Mouse (Mus musculus) ES-E14 (cell line): ENCODE measurements around the gene Nup43. TPM values are rescaled to one million over a fixed set of nuclear protein-coding genes. Genes with fewer than 3 reads are reported as not detected.

Experiments used
- DNase-seq: peaks from one replicate; pipeline ENCODE4 v3.0.0-alpha.2; 2013; ENCODE audit warnings: low read depth, low spot score
- H3K27ac ChIP-seq: 2 replicates; pipeline ENCODE4 v1.5.1; 2012; ENCODE audit warnings: low read depth, mild to moderate bottlenecking, low read length, moderate library complexity, mixed read lengths; ENCODE audit not compliant: poor library complexity, insufficient read depth, severe bottlenecking
- H3K36me3 ChIP-seq: 2 replicates; pipeline ENCODE4 v1.6.1; 2012; ENCODE audit warnings: mild to moderate bottlenecking, low read length, moderate library complexity, mixed read lengths; ENCODE audit not compliant: control insufficient read depth, poor library complexity, insufficient read depth, severe bottlenecking
- H3K4me1 ChIP-seq, 2 experiments: fragments of 150-350 bp in 1 of 2; sonication (generic) in 1 of 2; 2 replicates each; pipeline ENCODE4 v1.6.1; 2012; ENCODE audit warnings: low read length in 2 of 2, mild to moderate bottlenecking in 1 of 2, mixed read lengths in 1 of 2; ENCODE audit not compliant: control insufficient read depth in 2 of 2, insufficient read depth in 2 of 2, poor library complexity in 1 of 2
- H3K4me3 ChIP-seq, 2 experiments: fragments of 150-350 bp in 1 of 2; sonication (generic) in 1 of 2; 2 replicates each; pipeline ENCODE4 v1.5.1; 2012; ENCODE audit warnings: low read length in 2 of 2, low read depth in 1 of 2, mild to moderate bottlenecking in 1 of 2, mixed read lengths in 1 of 2; ENCODE audit not compliant: insufficient read depth in 1 of 2, poor library complexity in 1 of 2, severe bottlenecking in 1 of 2
- H3K9ac ChIP-seq: 2 replicates; pipeline ENCODE4 v1.6.1; 2012; ENCODE audit warnings: low read depth, mild to moderate bottlenecking, low read length, mixed read lengths; ENCODE audit not compliant: poor library complexity, insufficient read depth, severe bottlenecking
- H3K9me3 ChIP-seq: fragments of 150-350 bp; sonication (generic); 2 replicates; pipeline ENCODE4 v1.6.1; 2012; ENCODE audit warnings: low read depth, mild to moderate bottlenecking, low read length; ENCODE audit not compliant: control insufficient read depth, insufficient read depth
- CHD2 ChIP-seq: IDR thresholded peaks from 2 replicates; pipeline ENCODE4 v1.6.1; 2014; ENCODE audit warnings: mild to moderate bottlenecking, low read depth, low read length, inconsistent platforms
- HCFC1 ChIP-seq: IDR thresholded peaks from 2 replicates; pipeline ENCODE4 v1.6.1; 2012; ENCODE audit warnings: low read length, inconsistent platforms, borderline replicate concordance; ENCODE audit not compliant: insufficient read depth
- MAFK ChIP-seq: IDR thresholded peaks from 2 replicates; pipeline ENCODE4 v1.6.1; 2014; ENCODE audit warnings: mild to moderate bottlenecking, low read depth, low read length, inconsistent platforms; ENCODE audit not compliant: insufficient read depth
- ZC3H11A ChIP-seq: IDR thresholded peaks from 2 replicates; pipeline ENCODE4 v1.6.1; 2012; ENCODE audit warnings: low read depth, mild to moderate bottlenecking, inconsistent platforms, low read length, borderline replicate concordance
- ZNF384 ChIP-seq: IDR thresholded peaks from 2 replicates; pipeline ENCODE4 v1.6.1; 2012; ENCODE audit warnings: low read depth, low read length, inconsistent platforms
- in situ Hi-C, 2 experiments: fragments of 600-800 bp; cut with MboI; formaldehyde crosslinking; loops; one replicate each; pipeline ENCODE4 v1.15.1; 2025; ENCODE audit warnings: low sequenced_read_pairs in 2 of 2, inconsistent platforms in 1 of 2; ENCODE audit not compliant: unreplicated experiment in 2 of 2
- total RNA-seq: library from RNA; depleted of rRNA; stranded (reverse); fragments of 300-350 nt; gene quantifications from 2 replicates; pipeline ENCODE4 v1.2.3, GENCODE M21; 2012

Nup43 gene
- total RNA-seq, 1 experiment: 81.1 TPM

- Histone ChIP-seq H3K4me1 (peaks cover 7 to 20% of the 10 kb centered on the region in 2 experiments; a peak in 3 of 4 replicates), H3K9ac (no peak overlapping the region), H3K4me3 (no peak overlapping the region), H3K9me3 (no peaks in the 10 kb centered on the region), H3K36me3 (peaks cover 1% of the 10 kb centered on the region; the same call in 1 of the 2 replicates), H3K27ac (no peak overlapping the region)
- no peak for DNase-seq
- in situ Hi-C loops: no loop called here
- TF ChIP-seq MAFK (no peak), CHD2 (no peak), ZC3H11A (no peak), HCFC1 (no peak), ZNF384 (no peak)
These were observed 43.3 kb upstream of the Nup43 start for GRCm38 (mm10) chr10:7623861-7624518.

DNA sequence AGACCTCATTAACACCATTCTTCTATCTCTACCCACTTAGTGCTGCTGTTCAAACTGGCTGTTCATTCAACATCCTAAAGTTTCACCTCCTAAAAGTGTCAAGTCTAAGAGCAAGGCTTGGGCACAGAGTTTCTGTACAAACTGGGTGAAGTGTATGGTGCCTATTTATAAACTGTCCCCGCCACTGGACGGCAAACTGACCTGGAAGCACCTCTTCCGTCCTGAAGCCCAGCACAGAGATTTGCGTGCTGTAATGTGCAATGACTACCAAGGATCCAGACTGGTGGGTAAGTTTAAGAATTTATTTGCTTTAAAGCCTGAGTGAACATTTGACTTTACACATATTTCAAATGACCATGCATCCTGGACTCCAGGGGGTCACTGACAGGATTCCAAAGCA is 38.2 kb upstream of the Nup43 start:
- no peak for DNase-seq
- in situ Hi-C loops: no loop called here
- Histone ChIP-seq H3K36me3 (peaks cover 1% of the 10 kb centered on the region), H3K27ac (no peak overlapping the region), H3K9me3 (no peaks in the 10 kb centered on the region), H3K4me1 (peaks cover 0 to 2% of the 10 kb centered on the region in 2 experiments; a peak in 2 of 4 replicates), H3K4me3 (no peak overlapping the region), H3K9ac (no peak overlapping the region)
- TF ChIP-seq HCFC1: no peak
- TF ChIP-seq MAFK: no peak
- TF ChIP-seq ZC3H11A: no peak
- TF ChIP-seq CHD2: no peak
- no peak for TF ChIP-seq ZNF384

GRCm38 (mm10) chr10:7630286-7630685 is 37.0 kb upstream of the Nup43 start:
- TF ChIP-seq ZNF384 (no peak), HCFC1 (no peak), MAFK (no peak), ZC3H11A (no peak), CHD2 (no peak)
- Histone ChIP-seq H3K9me3 (no peaks in the 10 kb centered on the region), H3K27ac (no peak overlapping the region), H3K4me1 (peaks cover 0 to 2% of the 10 kb centered on the region in 2 experiments; a peak in 1 of 4 replicates), H3K9ac (no peak overlapping the region), H3K36me3 (no peaks in the 10 kb centered on the region; the same call in none of the 2 replicates), H3K4me3 (no peak overlapping the region)
- no peak for DNase-seq
- in situ Hi-C loops: no loop called here

DNA sequence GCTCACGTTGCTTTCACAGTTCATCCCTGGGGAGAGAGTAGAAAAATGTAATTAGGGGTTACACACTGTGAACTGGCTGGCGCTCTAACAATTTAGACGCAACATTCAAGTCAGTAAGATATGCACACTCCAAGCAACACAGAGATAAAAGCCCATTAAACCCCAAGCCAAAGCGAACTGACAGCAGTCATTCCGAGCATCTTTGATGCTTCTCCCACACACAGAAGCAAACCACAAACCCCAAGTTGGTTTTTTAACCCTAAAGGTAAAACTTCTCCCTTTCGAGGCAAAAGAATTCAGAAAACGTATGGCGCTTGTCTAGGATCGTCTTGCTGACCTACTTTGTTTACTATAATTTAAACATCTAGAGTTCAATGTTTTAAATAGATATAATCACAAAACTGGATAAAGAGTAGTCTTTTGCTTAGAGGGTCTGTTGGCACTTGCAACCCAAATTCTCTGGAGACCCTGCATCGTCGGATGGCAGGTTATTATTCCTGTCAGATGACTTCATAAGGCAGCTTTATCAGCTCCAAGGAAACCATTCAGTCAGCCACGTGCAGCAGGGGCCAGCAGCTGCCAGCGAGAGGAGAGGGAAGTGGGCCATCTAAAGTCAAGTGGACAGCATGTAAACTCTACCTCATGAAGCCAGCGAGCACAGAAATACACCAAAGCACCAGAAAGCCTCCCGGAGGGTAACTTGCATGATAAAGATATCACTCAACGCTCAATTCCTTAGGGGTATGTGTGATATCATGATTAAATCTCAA is 36.2 kb upstream of the Nup43 start:
- H3K36me3 ChIP-seq: no peaks in the 10 kb centered on the region; the same call in none of the 2 replicates
- no peak overlapping the region for H3K27ac ChIP-seq
- peaks cover 0 to 2% of the 10 kb centered on the region in 2 experiments; a peak in 1 of 4 replicates for H3K4me1 ChIP-seq
- no peak overlapping the region for H3K9ac ChIP-seq
- in situ Hi-C loops: no loop called here
- DNase-seq: no peak
- H3K4me3 ChIP-seq: no peak overlapping the region
- TF ChIP-seq ZNF384: no peak
- no peak for TF ChIP-seq MAFK
- no peak for TF ChIP-seq ZC3H11A
- no peak for TF ChIP-seq HCFC1
- no peak for TF ChIP-seq CHD2
- H3K9me3 ChIP-seq: no peaks in the 10 kb centered on the region
